Mouse (Mus musculus) intestine, embryonic 16.5 days (tissue): ENCODE measurements around the gene Vmn1r198. TPM values are rescaled to one million over a fixed set of nuclear protein-coding genes. Genes with fewer than 3 reads are reported as not detected.
"Not testable (repeated sequence)": the region's sequence is repeated elsewhere in the genome, so short reads cannot be mapped to it uniquely, and the experiment has no call there.

Source experiments
- ATAC-seq: fragments of 200-750 bp; cut with Nextera tagmentation; 2 replicates; pipeline ENCODE4 v1.8.0; 2017; ENCODE audit warnings: moderate TSS enrichment, moderate library complexity
- H3K27ac ChIP-seq: fragments of 300-500 bp; sonication (generic); 2 replicates; pipeline ENCODE4 v1.5.1; 2014; ENCODE audit warnings: mild to moderate bottlenecking, low read length
- H3K27me3 ChIP-seq: fragments of 300-500 bp; sonication (generic); replicated peaks from 2 replicates; pipeline ENCODE4 v1.6.1; 2014; ENCODE audit warnings: low read length, control low read depth, mixed read lengths; ENCODE audit not compliant: control insufficient read depth, insufficient read depth
- H3K36me3 ChIP-seq: fragments of 300-500 bp; sonication (generic); 2 replicates; pipeline ENCODE4 v1.6.1; 2014; ENCODE audit warnings: low read length, control low read depth; ENCODE audit not compliant: control insufficient read depth, insufficient read depth
- H3K4me1 ChIP-seq: fragments of 300-500 bp; sonication (generic); 2 replicates; pipeline ENCODE4 v1.6.1; 2014; ENCODE audit warnings: low read length, control low read depth, mixed read lengths; ENCODE audit not compliant: control insufficient read depth, insufficient read depth
- H3K4me2 ChIP-seq: fragments of 300-500 bp; sonication (generic); 2 replicates; pipeline ENCODE4 v1.6.1; 2014; ENCODE audit warnings: low read depth, low read length, control low read depth
- H3K4me3 ChIP-seq: fragments of 300-500 bp; sonication (generic); 2 replicates; pipeline ENCODE4 v1.5.1; 2014; ENCODE audit warnings: mild to moderate bottlenecking, low read length
- H3K9ac ChIP-seq: fragments of 300-500 bp; sonication (generic); 2 replicates; pipeline ENCODE4 v1.6.1; 2014; ENCODE audit warnings: low read depth, low read length
- H3K9me3 ChIP-seq: fragments of 300-500 bp; sonication (generic); 2 replicates; pipeline ENCODE4 v1.6.1; 2016; ENCODE audit warnings: low read length, control low read depth; ENCODE audit not compliant: control insufficient read depth
- WGBS: fragments of 180-500 bp; shearing (Covaris S2); extraction: QIAGEN DNeasy Blood & Tissue Kit; methylation state at CpG from one replicate; pipeline ENCODE4 v1.1.7; 2014; 5-methylcytosine and 5-hydroxymethylcytosine counted together
- polyA plus RNA-seq: library from polyadenylated mRNA; unstranded; fragments of >200 nt; fragmentation: Nextera tagmentation; extraction: Ambion mirVana; gene quantifications from 2 replicates; pipeline ENCODE4 v1.2.1, GENCODE M21; 2015

The Vmn1r198 gene
- polyA plus RNA-seq, 1 experiment from 2014 or later: not detected

DNA sequence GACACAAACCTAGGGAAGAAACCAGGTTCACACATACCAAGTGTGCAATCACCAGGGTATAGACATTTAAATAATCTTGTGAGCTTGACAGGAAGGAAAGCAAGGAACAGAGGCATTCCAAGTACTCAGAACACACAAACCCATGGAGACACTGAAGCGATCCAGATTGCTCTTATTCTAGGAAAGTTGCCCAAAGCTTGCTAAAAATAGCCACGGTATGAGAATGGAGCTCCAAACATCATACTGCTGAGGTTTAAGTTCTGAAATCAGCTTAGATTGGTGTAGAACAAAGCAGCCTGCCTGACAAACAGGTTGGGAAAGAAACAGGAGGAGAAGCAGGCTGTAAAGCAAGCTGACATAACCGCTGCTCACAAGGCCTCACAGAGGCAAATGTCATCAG, 31.0 kb downstream of the Vmn1r198 start:
- not testable (repeated sequence) for H3K27me3 ChIP-seq, H3K9me3 ChIP-seq, H3K4me2 ChIP-seq, H3K36me3 ChIP-seq, H3K4me1 ChIP-seq, H3K4me3 ChIP-seq, ATAC-seq, H3K9ac ChIP-seq
- peak overlapping the region; percentile 48; the same call in 1 of the 2 replicates for H3K27ac ChIP-seq
- whole genome bisulfite sequencing: 48% methylated on average over 3 of the region's 3 CpGs

DNA sequence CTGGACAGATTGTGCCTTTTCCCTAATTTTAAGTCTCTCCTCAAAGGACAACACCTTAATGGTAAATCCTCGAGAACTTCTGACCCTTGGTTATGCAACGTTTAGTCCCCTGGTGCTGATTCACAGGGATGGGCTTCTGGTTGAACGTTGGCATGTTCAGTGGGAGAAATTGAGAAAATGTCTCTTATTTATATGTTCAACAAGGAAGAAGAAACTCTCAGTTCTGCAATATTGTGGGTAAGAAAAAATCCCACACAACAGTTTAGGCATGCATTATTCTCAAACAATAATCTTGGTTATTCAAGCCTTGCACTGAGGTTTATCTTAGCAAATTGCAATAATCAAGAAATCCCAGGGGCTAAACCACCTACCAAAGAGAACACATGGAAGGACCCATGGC, 33.2 kb downstream of the Vmn1r198 start:
- no peak overlapping the region for H3K4me3 ChIP-seq
- no peak overlapping the region for H3K9ac ChIP-seq
- 70% methylated on average over 3 of the region's 3 CpGs for WGBS
- H3K9me3 ChIP-seq: no peaks in the 10 kb centered on the region
- no peaks in the 10 kb centered on the region for H3K4me1 ChIP-seq
- H3K36me3 ChIP-seq: no peaks in the 10 kb centered on the region
- no peaks in the 10 kb centered on the region for H3K27me3 ChIP-seq
- no peak for ATAC-seq
- no peak overlapping the region for H3K4me2 ChIP-seq
- H3K27ac ChIP-seq: no peak overlapping the region

DNA sequence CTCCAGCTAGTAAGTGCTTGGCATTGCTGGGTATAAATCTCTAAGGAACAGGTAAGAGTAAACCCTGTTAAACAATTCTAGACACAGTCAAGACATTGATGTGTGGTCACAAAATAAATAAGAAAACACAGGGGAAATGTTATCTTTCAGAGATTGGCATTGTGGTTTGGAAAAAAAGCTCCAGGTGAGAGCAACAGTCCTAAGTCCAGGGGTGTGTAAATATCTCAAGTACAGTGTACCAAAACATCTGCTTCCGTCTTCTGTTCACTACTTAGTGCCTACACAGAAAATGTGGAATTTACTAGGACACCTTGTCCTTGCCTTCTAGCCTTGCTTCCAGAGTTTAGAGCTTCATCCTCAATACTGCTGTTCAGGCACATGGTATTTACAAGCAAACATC, 36.9 kb downstream of the Vmn1r198 start:
- Histone ChIP-seq H3K36me3 (no peaks in the 10 kb centered on the region), H3K4me3 (no peak overlapping the region), H3K27me3 (no peaks in the 10 kb centered on the region), H3K9me3 (no peaks in the 10 kb centered on the region), H3K4me1 (no peaks in the 10 kb centered on the region), H3K27ac (no peak overlapping the region), H3K4me2 (no peak overlapping the region), H3K9ac (no peak overlapping the region)
- 68% methylated on average over 1 of the region's 1 CpGs for WGBS
- ATAC-seq: no peak

DNA sequence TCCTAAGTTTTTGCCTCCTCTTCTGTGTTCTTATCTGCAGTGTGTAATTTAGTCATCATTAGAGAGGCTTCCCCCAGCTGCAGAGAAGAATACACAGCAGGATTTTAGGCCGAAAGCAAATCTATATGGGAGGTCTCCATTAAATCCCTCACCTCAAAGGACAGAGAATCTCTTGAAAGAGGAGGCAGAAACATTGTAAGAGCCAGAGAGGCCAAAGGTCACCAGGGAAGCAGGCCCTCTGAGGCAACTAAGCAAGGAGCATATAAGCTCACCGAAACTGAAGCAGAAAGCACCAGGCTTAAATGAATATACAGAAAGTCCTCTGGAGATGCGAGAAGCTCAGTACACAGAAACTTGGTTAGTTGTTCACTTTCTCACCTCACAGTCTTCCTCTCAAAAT, 39.9 kb downstream of the Vmn1r198 start, which contains the start of gene Vmn1r200:
Gene Vmn1r200, plus strand, starts transcription at position 301 of the 400 bp plus-strand sequence.
- no peaks in the 10 kb centered on the region for H3K27me3 ChIP-seq
- no peaks in the 10 kb centered on the region for H3K36me3 ChIP-seq
- H3K9ac ChIP-seq: no peak within 1 kb of the TSS
- no peak within 1 kb of the TSS for H3K4me3 ChIP-seq
- 57% methylated on average over 3 of the region's 3 CpGs for WGBS
- no peak within 1 kb of the TSS for H3K4me2 ChIP-seq
- no peak within 1 kb of the TSS for H3K27ac ChIP-seq
- H3K4me1 ChIP-seq: no peaks in the 10 kb centered on the region
- no peaks in the 10 kb centered on the region for H3K9me3 ChIP-seq
- ATAC-seq: no peak

DNA sequence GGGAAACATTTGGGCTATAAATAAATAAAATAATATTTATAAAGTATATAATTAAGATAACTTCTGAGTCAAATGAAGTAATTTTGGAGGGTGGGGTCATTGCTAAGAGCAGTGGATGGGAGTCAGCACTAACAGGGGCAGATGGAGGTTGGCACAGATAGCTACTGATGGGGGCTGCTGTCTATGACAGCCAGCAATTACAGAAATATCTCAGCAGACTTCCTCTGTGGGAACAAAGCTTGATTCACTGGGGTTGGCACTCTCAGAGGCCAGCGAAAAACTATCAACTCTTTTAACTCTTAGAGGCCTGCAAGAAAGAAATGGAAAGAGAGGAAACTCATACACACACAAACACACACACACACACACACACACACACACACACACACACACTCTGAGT, 52.8 kb downstream of the Vmn1r198 start:
- Histone ChIP-seq H3K27me3 (no peaks in the 10 kb centered on the region), H3K27ac (no peak overlapping the region), H3K36me3 (no peaks in the 10 kb centered on the region), H3K4me1 (no peaks in the 10 kb centered on the region), H3K4me3 (no peak overlapping the region), H3K9ac (no peak overlapping the region), H3K4me2 (no peak overlapping the region), H3K9me3 (peaks cover 3% of the 10 kb centered on the region; the same call in 1 of the 2 replicates)
- ATAC-seq: no peak
- WGBS: 76% methylated on average over 1 of the region's 1 CpGs

Other genes with a start within 250 kb of the Vmn1r198 start
- not detected in 2 replicates for gene Vmn1r189, start 244.5 kb upstream of the Vmn1r198 start, polyA plus RNA-seq
- not detected in 2 replicates for gene Vmn1r191, start 166.4 kb upstream of the Vmn1r198 start, polyA plus RNA-seq
- gene Vmn1r192, start 159.2 kb upstream of the Vmn1r198 start, polyA plus RNA-seq: not detected in 2 replicates
- gene Vmn1r193, start 127.2 kb upstream of the Vmn1r198 start, polyA plus RNA-seq: not detected in 2 replicates
- not detected in 2 replicates for gene Vmn1r194, start 106.1 kb upstream of the Vmn1r198 start, polyA plus RNA-seq
- not detected in 2 replicates for gene Vmn1r195, start 79.8 kb upstream of the Vmn1r198 start, polyA plus RNA-seq
- not detected in 2 replicates for gene Vmn1r196, start 60.4 kb upstream of the Vmn1r198 start, polyA plus RNA-seq
- not detected in 2 replicates for gene Vmn1r197, start 25.8 kb upstream of the Vmn1r198 start, polyA plus RNA-seq
- gene Vmn1r199, start 29.5 kb downstream of the Vmn1r198 start, polyA plus RNA-seq: not detected in 2 replicates
- gene Vmn1r200, start 40.0 kb downstream of the Vmn1r198 start, polyA plus RNA-seq: not detected in 2 replicates
- gene Vmn1r201, start 121.6 kb downstream of the Vmn1r198 start, polyA plus RNA-seq: not detected in 2 replicates
- not detected in 2 replicates for gene Vmn1r202, start 155.0 kb downstream of the Vmn1r198 start, polyA plus RNA-seq
- gene Vmn1r203, start 167.8 kb downstream of the Vmn1r198 start, polyA plus RNA-seq: not detected in 2 replicates
- gene Vmn1r204, start 202.8 kb downstream of the Vmn1r198 start, polyA plus RNA-seq: not detected in 2 replicates
- gene Vmn1r205, start 242.6 kb downstream of the Vmn1r198 start, polyA plus RNA-seq: not detected in 2 replicates